Mouse (Mus musculus) c-Kit-positive CD71-negative TER-119-negative erythroid progenitor cells, embryonic 14.5 days (primary cell): ENCODE data around the gene Gm5346.
"Not testable (repeated sequence)": the region's sequence is repeated elsewhere in the genome, so short reads cannot be mapped to it uniquely, and the experiment has no call there.

ENCODE experiments used
- DNase-seq: peaks from one replicate; pipeline ENCODE4 v3.0.0-alpha.2; 2013; ENCODE audit warnings: low read depth

Gene Gm5346

GRCm38 (mm10) chr8:43627176-43627575, at the start of gene Gm5346:
Gene Gm5346 (minus strand): TSS chr8:43627276.
- no peak for DNase-seq

DNA sequence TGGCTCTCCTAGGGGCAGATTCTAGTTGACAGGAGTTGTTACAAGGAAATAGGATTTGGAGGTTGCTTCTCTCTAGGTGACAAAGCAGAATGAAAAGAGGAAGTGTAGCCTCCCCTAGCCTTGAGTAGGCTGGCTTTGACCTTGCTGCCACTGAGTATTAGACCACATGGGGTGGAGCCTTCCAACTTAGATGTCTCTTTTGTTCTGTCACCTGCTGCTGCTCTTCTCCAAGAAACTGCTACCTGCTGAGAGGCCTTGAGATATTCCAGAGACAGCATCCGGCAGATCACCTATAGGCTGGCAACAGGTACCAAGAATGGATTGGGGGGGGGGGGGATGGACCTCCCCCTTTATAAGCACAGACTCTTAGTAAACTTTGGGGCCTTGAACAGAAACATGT, 11.0 kb downstream of the Gm5346 start:
- no peak for DNase-seq

DNA sequence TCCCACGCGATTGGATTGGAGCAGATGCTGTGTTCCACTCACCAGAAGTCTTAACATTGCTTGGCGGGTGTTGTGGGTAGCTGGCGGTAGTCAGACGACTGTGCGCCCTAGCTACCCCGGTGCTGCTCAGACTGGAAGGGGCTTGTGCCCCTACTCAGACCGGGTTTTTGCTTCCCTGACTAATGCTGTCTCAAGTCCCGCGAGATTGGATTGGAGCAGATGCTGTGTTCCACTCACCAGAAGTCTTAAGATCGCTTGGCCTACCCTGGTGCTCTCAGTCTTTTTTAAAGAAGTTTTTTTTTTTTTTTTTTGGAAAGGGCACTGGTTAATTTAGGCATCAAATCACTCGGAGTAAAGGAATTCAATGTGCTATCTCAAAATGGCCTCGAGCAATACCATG, 23.4 kb downstream of the Gm5346 start:
- not testable (repeated sequence) for DNase-seq

DNA sequence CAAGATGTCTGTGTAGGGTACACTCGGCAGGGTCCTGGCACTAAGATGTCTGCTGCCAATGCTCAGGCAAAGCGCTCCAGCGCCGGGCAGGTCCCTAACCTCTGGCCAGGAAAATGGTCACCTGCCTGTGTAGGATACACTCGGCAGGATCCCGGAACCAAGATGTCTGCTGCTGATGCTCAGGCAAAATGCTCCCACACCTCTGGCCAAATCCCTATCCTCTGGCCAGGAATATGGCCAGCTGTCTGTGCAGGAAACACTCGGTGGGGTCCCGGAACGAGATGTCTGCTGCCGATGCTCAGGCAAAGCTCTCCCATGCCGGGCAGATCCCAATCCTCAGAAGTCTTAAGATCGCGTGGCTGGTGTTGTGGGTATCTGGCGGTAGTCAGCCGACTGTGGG, 23.9 kb downstream of the Gm5346 start:
- not testable (repeated sequence) for DNase-seq

DNA sequence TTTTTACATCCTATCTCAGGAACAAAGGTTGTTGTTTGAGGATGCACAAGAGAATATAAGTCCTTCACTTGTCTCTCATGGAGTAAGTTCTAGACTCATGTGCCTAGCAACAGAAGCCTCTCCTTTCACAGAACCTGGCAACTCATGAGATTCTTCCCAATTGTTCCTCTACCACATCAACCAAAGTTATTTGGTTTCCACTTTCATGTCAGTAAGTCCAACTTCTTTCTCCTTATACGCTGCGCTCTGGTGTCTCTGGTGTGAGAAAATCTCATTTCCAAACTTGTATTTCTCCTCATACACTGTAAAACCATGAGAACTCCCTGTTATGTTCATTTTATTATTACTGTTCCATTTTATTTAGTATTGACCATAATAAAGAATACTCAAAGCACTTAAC, 50.5 kb downstream of the Gm5346 start, which contains the start of gene Adam26a:
Gene Adam26a (minus strand): TSS at position 101 of the 400 bp plus-strand sequence.
- not testable (repeated sequence) for DNase-seq
